Mouse (Mus musculus) liver, embryonic 14.5 days (tissue): Measurements from ENCODE around the gene Btbd18.

Experiments used
- CTCF ChIP-seq: IDR thresholded peaks from 2 replicates; pipeline ENCODE4 v1.5.1; 2016; ENCODE audit warnings: antibody characterized with exemption, low read depth, control low read depth
- EP300 ChIP-seq: IDR thresholded peaks from 2 replicates; pipeline ENCODE4 v1.6.1; 2016; ENCODE audit warnings: antibody characterized with exemption, low read depth

DNA sequence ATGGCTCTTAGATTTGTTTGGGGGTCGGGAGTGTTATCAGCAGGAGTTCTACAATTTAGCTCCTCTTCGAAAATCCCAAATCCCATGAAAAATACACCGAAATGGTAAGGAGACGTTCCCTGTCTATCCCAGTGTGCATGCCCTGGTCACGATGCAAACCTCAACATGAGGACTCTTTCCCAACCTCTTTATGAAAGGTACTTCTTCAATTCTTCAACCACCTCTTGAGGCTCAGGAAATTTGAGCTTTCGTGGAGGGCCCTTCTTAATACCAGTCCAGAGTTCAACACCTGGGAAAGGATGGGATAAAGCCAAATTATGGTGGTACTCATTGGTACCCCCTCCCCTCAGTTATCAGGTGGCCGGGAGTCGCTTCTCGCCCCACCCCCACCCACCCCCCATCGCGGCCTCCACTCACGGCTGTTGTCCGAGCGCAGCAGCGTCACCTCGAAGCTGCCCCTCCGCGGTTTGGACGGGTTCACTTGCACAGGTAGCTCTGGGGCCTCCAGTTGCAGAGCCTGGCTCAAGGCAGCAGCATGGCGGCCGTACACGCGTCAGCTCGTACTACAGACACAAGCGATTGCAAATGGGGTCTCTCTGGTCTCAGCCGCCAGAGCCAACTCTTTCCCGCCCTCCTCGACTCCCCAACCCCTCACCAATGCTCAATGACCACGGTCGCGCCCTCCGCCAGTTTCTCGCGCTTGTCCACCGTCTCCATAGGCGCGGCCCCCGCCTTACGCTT, 11.1 kb downstream of the Btbd18 start:
- TF ChIP-seq EP300 = no peak
- no peak for TF ChIP-seq CTCF
